Mouse (Mus musculus): ENCODE data around the gene Hcar2. TPM values are rescaled to one million over a fixed set of nuclear protein-coding genes. Genes with fewer than 3 reads are reported as not detected.

The Hcar2 gene
- not detected in 2 replicates for polyA plus RNA-seq (2016; fragmentation: Nextera tagmentation; extraction: Ambion mirVana)

DNA sequence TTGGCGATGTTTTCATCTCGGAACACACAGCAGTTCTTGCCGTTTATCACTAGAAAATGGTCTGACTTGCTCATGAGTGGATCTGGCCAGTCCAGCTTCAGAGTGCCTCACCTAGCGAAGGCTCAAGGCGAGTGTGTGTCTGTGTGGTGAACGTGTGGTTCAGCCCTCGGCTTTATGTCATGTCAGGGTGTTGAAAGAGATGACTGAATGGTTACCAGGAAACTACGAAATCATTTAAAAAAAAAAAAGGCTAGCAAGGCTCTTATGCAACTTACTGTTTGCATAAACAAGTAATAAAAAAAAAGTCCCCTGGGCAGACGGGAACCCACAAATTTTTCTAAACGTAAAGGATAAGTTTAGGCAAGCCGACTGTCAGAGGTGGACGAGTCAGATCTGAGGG lies at the start of gene Hcar2:
Gene Hcar2 (minus strand): TSS at position 135 of the 400 bp plus-strand sequence.
- 89% methylated on average over 12 of the region's 12 CpGs for WGBS
- H3K36me3 ChIP-seq = no peaks in the 10 kb centered on the region
- no peak within 1 kb of the TSS for H3K4me3 ChIP-seq
- no peaks in the 10 kb centered on the region for H3K27me3 ChIP-seq (ENCODE audit: low read depth, poor library complexity, severe bottlenecking)
- H3K27ac ChIP-seq (replicated peaks) = no peak within 1 kb of the TSS
- no peaks in the 10 kb centered on the region; the same call in 1 of the 2 replicates for H3K4me1 ChIP-seq
- H3K9me3 ChIP-seq (replicated peaks) = no peaks in the 10 kb centered on the region
- no peak for DNase-seq (ENCODE audit: low spot score)

DNA sequence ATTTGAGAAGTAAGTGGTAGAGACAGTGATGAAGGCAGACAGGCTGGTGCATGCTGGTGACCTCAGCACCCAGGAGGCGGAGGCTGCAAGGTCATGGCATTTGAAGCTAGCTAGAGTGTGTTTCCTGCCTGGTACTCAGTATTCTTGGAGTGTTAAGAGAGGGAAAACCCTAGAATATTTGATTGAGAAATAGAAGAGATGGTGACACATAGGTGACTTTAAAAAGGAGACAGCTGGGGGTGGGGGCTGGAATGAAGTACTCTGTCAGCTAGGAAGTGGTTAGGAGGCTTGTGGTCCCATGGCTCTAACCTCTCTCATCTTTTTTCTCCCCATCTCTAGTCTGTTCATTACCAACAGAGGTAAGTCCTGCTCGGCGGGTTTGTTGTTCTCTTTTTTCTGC lies 49.6 kb upstream of the Hcar2 start:
- WGBS = 93% methylated on average over 3 of the region's 3 CpGs
- H3K4me3 ChIP-seq = no peak overlapping the region
- peaks cover under 1% of the 10 kb centered on the region; the same call in 1 of the 2 replicates for H3K4me1 ChIP-seq
- H3K9me3 ChIP-seq (replicated peaks) = no peaks in the 10 kb centered on the region
- no peaks in the 10 kb centered on the region for H3K27me3 ChIP-seq (ENCODE audit: low read depth, poor library complexity, severe bottlenecking)
- no peak for DNase-seq (ENCODE audit: low spot score)
- H3K27ac ChIP-seq (replicated peaks) = no peak overlapping the region
- H3K36me3 ChIP-seq = peaks cover 97% of the 10 kb centered on the region

DNA sequence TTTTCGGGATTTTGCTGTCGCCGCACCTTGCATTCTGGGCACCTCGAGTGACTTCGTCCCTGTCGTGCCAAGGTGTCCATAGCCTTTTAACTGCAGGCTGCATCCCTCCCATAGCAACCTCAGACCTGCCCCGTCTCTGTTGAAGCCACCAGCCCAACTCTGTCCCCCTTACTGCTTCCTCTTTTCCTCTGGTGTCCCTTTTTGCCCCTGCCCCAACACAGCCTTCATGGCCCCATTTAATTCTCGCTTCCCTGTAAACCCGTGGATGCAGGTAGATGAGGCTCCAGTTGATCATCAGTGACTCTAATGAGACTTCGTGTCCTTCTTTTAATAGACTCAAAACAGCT lies 42.3 kb upstream of the Hcar2 start:
- Histone ChIP-seq H3K4me1 (peaks cover 21% of the 10 kb centered on the region), H3K4me3 (peak overlapping the region; percentile 83), H3K27ac (replicated peaks) (peak overlapping the region; percentile 95), H3K36me3 (peaks cover 46% of the 10 kb centered on the region), H3K9me3 (replicated peaks) (no peaks in the 10 kb centered on the region), H3K27me3 (ENCODE audit: low read depth, poor library complexity, severe bottlenecking) (no peaks in the 10 kb centered on the region)
- 7% methylated on average over 10 of the region's 10 CpGs for WGBS
- DNase-seq (ENCODE audit: low spot score) = no peak

DNA sequence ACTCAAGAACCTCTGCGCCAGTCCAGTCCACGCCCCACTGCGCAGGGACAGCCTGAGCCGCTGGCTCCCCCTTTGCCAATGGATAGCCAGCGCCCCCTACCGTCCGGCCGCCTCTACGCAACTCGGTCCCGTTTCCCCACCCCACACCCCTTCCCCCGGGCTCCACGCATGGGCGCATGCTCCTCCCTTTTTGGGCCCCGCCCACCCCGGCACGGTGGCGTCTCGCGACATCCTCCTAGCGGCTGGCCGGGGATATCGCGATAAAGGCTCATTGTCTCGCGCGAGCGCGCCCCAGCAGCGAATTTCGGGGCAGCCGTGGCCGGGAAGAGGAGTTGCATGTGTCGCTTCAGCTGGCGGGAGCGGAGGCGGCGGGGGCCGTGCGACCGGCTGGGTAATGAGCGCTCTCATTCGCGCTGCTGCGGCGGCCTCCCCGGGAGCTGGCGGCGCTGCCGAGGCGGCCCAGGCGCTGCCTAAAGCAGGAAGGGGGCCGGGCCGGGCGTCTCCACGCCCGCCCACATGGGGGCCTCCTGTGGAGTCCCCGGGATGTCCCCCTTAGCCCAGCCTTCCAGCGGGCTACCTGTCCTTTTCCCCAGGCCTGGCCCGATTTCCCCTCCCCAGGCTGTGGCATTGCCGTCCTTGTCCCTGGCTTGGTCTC lies 41.8 kb upstream of the Hcar2 start, which contains the start of gene Denr:
Gene Denr (plus strand): TSS at position 200 of the 655 bp plus-strand sequence.
- Histone ChIP-seq H3K36me3 (peaks cover 41% of the 10 kb centered on the region), H3K27me3 (ENCODE audit: low read depth, poor library complexity, severe bottlenecking) (no peaks in the 10 kb centered on the region), H3K9me3 (replicated peaks) (no peaks in the 10 kb centered on the region), H3K4me1 (peaks cover 21% of the 10 kb centered on the region), H3K27ac (replicated peaks) (peak within 1 kb of the TSS; percentile 95), H3K4me3 (peak within 1 kb of the TSS; percentile 83)
- under 1% methylated on average over 61 of the region's 61 CpGs for WGBS
- DNase-seq (ENCODE audit: low spot score) = peak; percentile 100

DNA sequence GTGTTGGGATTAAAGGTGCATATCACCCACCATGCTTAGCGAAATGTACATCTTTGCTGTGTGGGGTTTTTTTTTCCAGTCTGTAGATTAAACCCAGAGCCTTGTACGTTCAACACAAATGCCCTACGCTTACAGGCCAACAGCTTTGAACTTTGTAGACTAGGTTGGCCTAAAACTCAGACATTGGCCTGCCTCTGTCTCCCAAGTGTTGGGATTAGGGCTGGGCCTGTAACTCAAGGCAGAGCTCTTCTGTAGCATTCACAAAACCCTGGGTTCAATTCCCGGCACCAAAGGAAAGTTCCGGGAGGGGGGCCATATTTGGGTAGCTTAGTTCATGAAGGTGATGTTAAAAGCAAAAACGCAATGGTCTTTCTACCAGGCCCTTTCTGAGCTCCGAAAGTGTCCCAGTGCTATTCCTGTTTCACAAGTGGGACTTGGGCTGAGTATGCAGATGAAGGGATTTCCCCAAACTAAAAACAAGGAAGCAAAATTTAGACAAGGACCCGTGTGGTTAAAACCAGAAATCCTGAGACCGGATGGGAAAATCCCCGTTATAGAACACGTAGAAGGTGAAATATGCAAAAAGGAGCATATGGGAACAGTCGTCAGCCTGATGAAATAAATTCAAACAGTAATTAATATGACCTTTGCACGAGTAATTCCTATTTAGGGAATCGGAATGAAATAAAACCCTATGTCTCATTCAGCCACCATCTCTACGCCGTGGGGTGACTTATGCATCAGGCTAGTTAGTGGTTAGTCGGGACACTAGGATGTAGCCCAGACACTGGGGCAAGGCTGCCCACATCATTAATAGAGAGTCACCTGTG lies 41.1 kb upstream of the Hcar2 start:
- peaks cover 21% of the 10 kb centered on the region for H3K4me1 ChIP-seq
- H3K27ac ChIP-seq (replicated peaks) = no peak overlapping the region
- no peaks in the 10 kb centered on the region for H3K9me3 ChIP-seq (replicated peaks)
- H3K4me3 ChIP-seq = peak overlapping the region; percentile 83
- no peak for DNase-seq (ENCODE audit: low spot score)
- no peaks in the 10 kb centered on the region for H3K27me3 ChIP-seq (ENCODE audit: low read depth, poor library complexity, severe bottlenecking)
- H3K36me3 ChIP-seq = peaks cover 33% of the 10 kb centered on the region
- 76% methylated on average over 17 of the region's 17 CpGs for WGBS

DNA sequence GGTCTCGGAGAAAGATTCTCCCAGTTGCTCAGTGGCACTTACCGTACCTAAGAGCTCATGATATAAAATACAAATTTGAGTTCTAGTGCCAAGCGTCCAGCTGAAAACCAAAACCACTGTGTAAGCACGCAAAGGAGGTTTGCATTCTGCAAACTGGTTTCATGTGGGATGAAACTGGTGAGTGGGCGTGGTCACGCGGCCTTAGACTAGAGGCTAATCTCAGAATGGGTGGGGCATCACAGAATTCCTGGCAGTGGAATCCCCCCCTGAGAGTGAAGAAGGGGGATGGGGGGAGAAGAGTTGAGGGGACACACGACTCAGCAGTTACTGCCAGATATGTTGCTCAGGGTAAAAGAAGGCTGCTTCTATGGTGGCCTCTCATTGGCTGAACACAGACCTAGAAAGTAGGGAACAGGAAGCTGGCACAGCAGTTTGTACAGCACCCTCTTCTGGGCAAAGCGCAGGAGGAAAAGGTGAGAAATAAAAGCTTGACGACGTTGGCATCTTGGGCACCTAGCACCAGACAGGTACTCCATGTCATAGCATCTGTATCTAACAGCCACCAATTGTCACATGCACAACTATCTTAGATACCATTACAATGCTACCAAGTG lies 38.9 kb upstream of the Hcar2 start:
- peaks cover 11% of the 10 kb centered on the region for H3K36me3 ChIP-seq
- WGBS = 70% methylated on average over 11 of the region's 11 CpGs
- H3K4me3 ChIP-seq = no peak overlapping the region
- no peak overlapping the region for H3K27ac ChIP-seq (replicated peaks)
- no peaks in the 10 kb centered on the region for H3K9me3 ChIP-seq (replicated peaks)
- H3K4me1 ChIP-seq = peaks cover 18% of the 10 kb centered on the region
- no peak for DNase-seq (ENCODE audit: low spot score)
- no peaks in the 10 kb centered on the region for H3K27me3 ChIP-seq (ENCODE audit: low read depth, poor library complexity, severe bottlenecking)

DNA sequence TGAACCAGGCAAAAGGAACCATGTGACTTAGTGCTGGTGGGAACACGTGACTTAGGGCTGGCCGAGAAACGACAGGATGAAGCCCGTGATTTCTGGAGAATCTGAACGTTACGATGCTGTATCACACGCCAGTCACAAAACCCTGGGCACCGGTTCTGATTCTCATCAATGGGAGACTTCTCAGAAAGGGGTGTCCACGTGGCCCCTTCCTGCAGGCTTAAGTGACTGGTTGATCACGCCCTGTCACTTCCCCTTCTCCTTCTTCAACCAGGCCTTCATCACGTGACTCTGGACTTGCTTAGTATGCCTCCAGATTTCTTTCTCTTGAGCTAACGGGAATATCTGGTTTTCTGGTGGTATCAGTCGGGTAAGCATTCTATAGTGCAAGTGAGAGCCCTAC lies 32.1 kb upstream of the Hcar2 start:
- no peak for DNase-seq (ENCODE audit: low spot score)
- no peaks in the 10 kb centered on the region for H3K9me3 ChIP-seq (replicated peaks)
- H3K4me3 ChIP-seq = no peak overlapping the region
- H3K4me1 ChIP-seq = no peaks in the 10 kb centered on the region
- H3K27me3 ChIP-seq (ENCODE audit: low read depth, poor library complexity, severe bottlenecking) = no peaks in the 10 kb centered on the region
- WGBS = 89% methylated on average over 13 of the region's 13 CpGs
- H3K36me3 ChIP-seq = no peaks in the 10 kb centered on the region
- H3K27ac ChIP-seq (replicated peaks) = no peak overlapping the region

DNA sequence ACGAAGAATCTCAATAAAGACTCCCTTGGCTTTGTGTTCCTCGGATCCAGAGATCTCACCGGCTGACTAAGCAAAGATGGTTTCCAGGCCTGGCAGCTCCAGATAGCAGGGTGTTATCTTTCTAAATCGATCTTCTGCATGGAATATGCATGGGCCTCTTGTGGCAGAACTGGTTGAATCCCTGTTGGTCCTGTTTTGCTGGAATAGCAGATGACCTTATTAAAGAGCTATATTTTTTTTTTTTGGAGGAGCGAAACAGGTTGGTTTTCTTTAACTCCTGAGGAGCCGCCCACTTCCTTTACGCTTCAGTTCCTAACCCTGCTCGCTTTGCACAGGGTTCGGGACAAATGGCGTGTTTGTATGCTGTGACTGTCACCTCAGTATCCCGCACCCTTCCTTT lies 31.1 kb upstream of the Hcar2 start:
- no peak for DNase-seq (ENCODE audit: low spot score)
- 87% methylated on average over 11 of the region's 11 CpGs for WGBS
- Histone ChIP-seq H3K27me3 (ENCODE audit: low read depth, poor library complexity, severe bottlenecking) (no peaks in the 10 kb centered on the region), H3K4me1 (peaks cover 3% of the 10 kb centered on the region; the same call in 1 of the 2 replicates), H3K27ac (replicated peaks) (no peak overlapping the region), H3K9me3 (replicated peaks) (no peaks in the 10 kb centered on the region), H3K4me3 (no peak overlapping the region), H3K36me3 (no peaks in the 10 kb centered on the region)

DNA sequence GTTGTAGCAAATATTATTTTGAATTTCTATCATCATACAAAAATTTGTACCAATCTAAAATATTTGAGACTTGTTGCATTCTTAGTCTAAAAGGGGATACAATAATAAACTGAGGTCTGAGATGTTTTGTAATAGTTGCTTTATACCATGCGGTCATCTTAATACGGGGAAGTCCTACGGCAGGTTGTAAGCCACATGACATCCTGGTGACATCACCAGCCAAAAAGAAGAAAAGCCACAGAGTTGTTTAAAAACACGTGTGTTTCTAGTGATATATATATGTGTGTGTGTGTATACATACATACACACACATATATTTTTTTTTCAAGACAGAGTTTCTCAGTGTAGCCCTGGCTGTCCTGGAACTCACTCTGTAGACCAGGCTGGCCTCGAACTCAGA lies 28.2 kb upstream of the Hcar2 start:
- 90% methylated on average over 5 of the region's 5 CpGs for WGBS
- no peak for DNase-seq (ENCODE audit: low spot score)
- H3K36me3 ChIP-seq = no peaks in the 10 kb centered on the region
- H3K27ac ChIP-seq (replicated peaks) = no peak overlapping the region
- H3K27me3 ChIP-seq (ENCODE audit: low read depth, poor library complexity, severe bottlenecking) = no peaks in the 10 kb centered on the region
- H3K4me3 ChIP-seq = no peak overlapping the region
- no peaks in the 10 kb centered on the region for H3K9me3 ChIP-seq (replicated peaks)
- peaks cover 3% of the 10 kb centered on the region; the same call in 1 of the 2 replicates for H3K4me1 ChIP-seq

DNA sequence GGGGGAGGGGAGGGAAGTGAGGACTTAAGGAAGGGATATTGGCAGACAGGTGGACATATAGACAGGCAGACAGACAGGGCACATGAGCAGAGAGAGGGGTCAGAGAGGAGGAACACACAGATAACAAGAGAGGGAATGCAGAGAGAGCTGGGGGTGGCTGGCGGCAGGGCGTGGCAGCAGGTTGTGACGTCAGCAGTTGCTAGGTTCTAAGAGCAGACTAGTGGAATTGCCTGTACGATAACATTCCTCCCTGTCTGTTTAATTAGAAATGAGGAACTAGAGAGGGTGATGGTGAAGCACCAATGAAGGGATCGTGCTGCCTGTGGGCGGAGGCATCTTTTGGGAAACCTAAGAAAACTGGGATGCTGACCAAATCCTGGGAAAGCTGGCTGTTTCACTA lies 26.4 kb upstream of the Hcar2 start:
- no peak for DNase-seq (ENCODE audit: low spot score)
- no peaks in the 10 kb centered on the region for H3K27me3 ChIP-seq (ENCODE audit: low read depth, poor library complexity, severe bottlenecking)
- no peaks in the 10 kb centered on the region for H3K36me3 ChIP-seq
- 51% methylated on average over 6 of the region's 6 CpGs for WGBS
- no peaks in the 10 kb centered on the region for H3K9me3 ChIP-seq (replicated peaks)
- H3K4me3 ChIP-seq = no peak overlapping the region
- no peak overlapping the region for H3K27ac ChIP-seq (replicated peaks)
- H3K4me1 ChIP-seq = peaks cover 3% of the 10 kb centered on the region; the same call in 1 of the 2 replicates

DNA sequence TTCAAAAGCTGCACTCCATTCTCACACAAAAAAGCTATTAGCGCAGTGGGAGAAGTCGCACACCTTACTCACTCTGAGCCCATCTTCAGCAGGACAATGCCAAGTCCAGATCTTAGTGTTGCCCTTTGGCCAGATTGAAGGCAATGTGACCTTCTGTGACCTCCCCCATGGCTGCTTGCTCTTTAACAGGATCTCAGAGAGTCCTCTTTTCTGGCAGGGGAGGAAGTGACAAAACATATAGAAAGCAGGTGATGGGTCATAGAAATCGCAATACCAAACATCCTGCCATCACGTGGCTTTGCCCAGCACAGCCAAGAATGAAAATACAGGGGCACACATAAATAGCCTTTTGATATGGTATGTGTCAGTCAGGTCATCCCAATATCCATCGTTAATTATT lies 25.7 kb upstream of the Hcar2 start:
- H3K4me3 ChIP-seq = no peak overlapping the region
- WGBS = 83% methylated on average over 5 of the region's 5 CpGs
- H3K27me3 ChIP-seq (ENCODE audit: low read depth, poor library complexity, severe bottlenecking) = no peaks in the 10 kb centered on the region
- no peak for DNase-seq (ENCODE audit: low spot score)
- no peaks in the 10 kb centered on the region for H3K36me3 ChIP-seq
- peaks cover 3% of the 10 kb centered on the region; the same call in 1 of the 2 replicates for H3K4me1 ChIP-seq
- H3K9me3 ChIP-seq (replicated peaks) = no peaks in the 10 kb centered on the region
- no peak overlapping the region for H3K27ac ChIP-seq (replicated peaks)

DNA sequence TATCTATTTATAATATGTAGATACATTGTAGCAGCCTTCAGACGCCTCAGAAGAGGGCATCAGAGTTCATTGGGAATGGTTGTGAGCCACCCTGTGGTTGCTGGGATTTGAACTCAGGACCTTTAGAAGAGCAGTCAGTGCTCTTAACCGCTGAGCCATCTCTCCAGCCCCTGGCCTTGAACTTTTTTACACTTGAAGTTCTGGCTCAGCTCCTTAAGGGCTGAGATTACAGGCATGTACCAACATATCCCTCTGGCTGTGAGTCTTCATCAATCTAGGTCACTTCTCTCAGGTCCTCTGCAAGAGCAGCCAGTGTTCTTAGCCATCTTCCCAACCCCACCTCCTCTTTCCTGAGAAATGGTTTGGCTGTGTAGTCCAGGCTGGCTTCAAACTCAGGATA lies 25.0 kb upstream of the Hcar2 start:
- H3K27me3 ChIP-seq (ENCODE audit: low read depth, poor library complexity, severe bottlenecking) = no peaks in the 10 kb centered on the region
- H3K9me3 ChIP-seq (replicated peaks) = no peaks in the 10 kb centered on the region
- peaks cover 3% of the 10 kb centered on the region; the same call in 1 of the 2 replicates for H3K4me1 ChIP-seq
- H3K4me3 ChIP-seq = no peak overlapping the region
- H3K36me3 ChIP-seq = no peaks in the 10 kb centered on the region
- H3K27ac ChIP-seq (replicated peaks) = no peak overlapping the region
- 74% methylated on average over 2 of the region's 2 CpGs for WGBS
- DNase-seq (ENCODE audit: low spot score) = no peak

DNA sequence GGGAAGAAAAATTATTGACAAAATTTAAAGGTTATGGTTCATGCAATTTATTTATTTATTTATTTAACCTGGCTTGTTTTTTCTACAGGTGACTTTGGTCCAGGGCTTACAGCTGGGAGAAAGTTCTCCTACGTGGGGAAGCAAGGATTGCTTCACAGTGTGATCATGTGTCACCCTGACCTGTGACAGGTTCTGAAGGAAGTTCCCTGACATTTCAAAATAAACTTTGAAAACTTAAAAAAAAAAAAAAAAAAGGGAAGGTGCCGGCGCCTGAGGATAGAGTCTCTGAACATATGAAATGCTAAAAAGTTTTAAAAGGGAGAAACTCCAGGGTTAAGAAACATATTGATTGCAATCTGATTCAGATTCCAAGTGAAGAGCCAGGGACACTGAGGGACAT lies 21.1 kb upstream of the Hcar2 start:
- H3K36me3 ChIP-seq = no peaks in the 10 kb centered on the region
- no peak overlapping the region for H3K4me3 ChIP-seq
- H3K4me1 ChIP-seq = no peaks in the 10 kb centered on the region
- WGBS = 80% methylated on average over 3 of the region's 3 CpGs
- no peaks in the 10 kb centered on the region for H3K27me3 ChIP-seq (ENCODE audit: low read depth, poor library complexity, severe bottlenecking)
- no peaks in the 10 kb centered on the region for H3K9me3 ChIP-seq (replicated peaks)
- no peak overlapping the region for H3K27ac ChIP-seq (replicated peaks)
- DNase-seq (ENCODE audit: low spot score) = no peak
